Mouse (Mus musculus) 3134 (cell line): Measurements from ENCODE around the gene Tango6.
A peak's percentile ranks its signal among the peaks of the same experiment; 100 is the strongest.

Experiments
- DNase-seq: peaks from one replicate; pipeline ENCODE4 v3.0.0-alpha.2; 2011; ENCODE audit warnings: low spot score; ENCODE audit not compliant: insufficient read length; ENCODE audit errors: extremely low read depth

The Tango6 gene

GRCm38 (mm10) chr8:106682971-106683668 is at the start of gene Tango6:
Gene Tango6 (plus strand): TSS chr8:106683068.
- peak; percentile 89 for DNase-seq

- DNase-seq: no peak
These were observed 49.3 kb upstream of the Tango6 start for GRCm38 (mm10) chr8:106633361-106634158.

- no peak for DNase-seq
These were observed 47.6 kb upstream of the Tango6 start for GRCm38 (mm10) chr8:106635284-106635683.

DNA sequence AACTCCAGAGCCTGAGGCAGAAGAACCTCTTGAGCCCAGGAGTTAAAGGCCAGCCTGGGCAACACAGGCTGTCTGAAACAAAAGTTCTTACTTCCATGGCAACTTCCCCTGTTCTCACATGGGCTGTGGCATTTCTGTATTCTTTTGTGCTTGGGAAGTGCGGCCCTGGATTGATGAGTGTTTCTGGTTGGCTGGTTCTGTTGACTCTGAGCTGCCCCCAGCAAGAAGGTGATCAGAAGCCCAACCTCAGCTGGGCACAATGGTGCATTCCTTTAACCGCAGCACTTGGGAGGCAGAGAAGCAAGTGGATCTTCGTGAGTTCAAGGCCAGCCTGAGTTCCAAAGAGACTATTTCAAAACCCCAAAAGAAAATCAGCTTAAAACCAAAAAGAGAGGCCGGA is 45.4 kb upstream of the Tango6 start:
- no peak for DNase-seq

GRCm38 (mm10) chr8:106638768-106639295 is 44.0 kb upstream of the Tango6 start:
- no peak for DNase-seq

- DNase-seq: no peak
These were observed 42.7 kb upstream of the Tango6 start for GRCm38 (mm10) chr8:106640212-106640611.

GRCm38 (mm10) chr8:106640921-106641320 is 41.9 kb upstream of the Tango6 start:
- DNase-seq: peak; percentile 49

DNA sequence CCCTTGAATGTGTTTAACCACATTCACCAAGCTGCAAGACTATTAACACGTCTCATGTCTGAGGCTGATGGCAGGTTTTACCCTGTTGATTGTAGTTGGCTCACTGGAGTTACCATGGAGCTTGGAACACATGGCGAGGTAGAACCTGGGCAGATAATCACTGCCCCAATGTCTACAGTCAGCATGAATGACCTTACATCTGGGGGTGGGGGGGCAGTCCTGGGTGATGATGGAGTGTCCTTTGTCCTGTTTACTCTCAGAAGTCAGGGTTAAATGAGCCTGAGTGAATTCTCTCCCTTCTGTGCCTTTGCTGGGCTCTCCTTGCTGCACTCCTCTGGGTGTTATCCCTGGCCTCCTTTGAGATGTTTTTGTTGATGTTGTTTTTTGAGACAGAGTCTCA is 40.7 kb upstream of the Tango6 start:
- DNase-seq: no peak

GRCm38 (mm10) chr8:106643100-106643499 is 39.8 kb upstream of the Tango6 start:
- DNase-seq: no peak

GRCm38 (mm10) chr8:106644957-106645356 is 37.9 kb upstream of the Tango6 start:
- no peak for DNase-seq

DNA sequence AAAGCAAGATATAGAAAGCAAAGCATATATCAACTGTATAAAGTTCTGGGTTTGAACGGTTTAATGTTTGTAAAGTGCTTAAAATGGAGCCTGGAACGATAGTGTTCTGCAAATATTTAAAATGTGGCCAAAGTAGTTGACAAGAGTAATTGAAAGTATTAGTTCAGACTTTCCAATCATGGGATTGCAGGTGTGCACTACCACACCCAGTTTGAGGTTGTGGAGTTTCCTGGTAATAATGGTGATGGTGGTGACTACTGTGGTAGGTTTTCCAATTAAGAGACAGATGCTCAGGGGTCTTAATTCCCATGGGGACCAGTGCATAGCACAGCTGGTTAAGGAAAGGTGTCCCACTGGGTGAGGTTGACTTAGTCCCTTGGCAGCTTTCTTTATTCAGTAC is 36.7 kb upstream of the Tango6 start:
- DNase-seq: no peak

- DNase-seq: no peak
These were observed 36.1 kb upstream of the Tango6 start for GRCm38 (mm10) chr8:106646731-106647130.

- DNase-seq: peak; percentile 37
These were observed 35.5 kb upstream of the Tango6 start for GRCm38 (mm10) chr8:106647387-106647786.

DNA sequence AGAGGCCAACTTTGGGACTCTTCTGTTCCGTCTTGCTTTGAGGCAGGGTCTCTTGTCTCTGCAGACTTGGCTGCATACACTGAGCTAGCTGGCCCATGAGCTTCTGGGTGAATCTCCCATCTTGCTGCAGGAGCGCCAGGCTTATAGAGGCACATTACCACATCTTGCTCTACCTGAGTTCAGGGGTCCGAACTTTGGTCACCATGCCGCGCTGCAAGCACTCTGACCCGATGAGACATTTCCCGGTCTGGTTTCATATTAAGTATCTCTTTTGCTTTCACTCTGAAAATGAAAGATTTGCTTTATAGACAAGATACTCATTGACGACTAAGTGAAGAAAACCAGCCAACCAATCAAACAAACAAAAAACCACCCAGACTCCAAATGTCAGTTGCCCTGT is 34.4 kb upstream of the Tango6 start:
- no peak for DNase-seq

- DNase-seq: no peak
These were observed 30.9 kb upstream of the Tango6 start for GRCm38 (mm10) chr8:106651994-106652393.

DNA sequence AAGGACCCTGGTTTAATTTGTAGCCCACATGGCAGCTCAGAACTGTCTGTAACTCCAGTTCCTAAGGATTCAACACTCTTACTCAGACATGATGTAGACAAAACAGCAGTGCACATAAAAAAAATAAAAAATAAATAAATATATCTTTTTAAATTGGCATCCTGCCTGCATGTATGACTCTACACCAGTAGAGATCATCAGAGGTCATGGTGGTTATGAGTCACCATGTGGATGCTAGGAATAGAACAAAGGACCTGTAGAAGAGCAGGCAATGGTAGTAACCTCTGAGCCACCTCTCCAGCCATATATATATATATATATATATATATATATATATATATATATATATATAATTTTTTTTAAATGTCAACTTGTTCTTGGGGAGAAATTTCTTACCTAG is 26.8 kb upstream of the Tango6 start:
- peak; percentile 28 for DNase-seq

DNA sequence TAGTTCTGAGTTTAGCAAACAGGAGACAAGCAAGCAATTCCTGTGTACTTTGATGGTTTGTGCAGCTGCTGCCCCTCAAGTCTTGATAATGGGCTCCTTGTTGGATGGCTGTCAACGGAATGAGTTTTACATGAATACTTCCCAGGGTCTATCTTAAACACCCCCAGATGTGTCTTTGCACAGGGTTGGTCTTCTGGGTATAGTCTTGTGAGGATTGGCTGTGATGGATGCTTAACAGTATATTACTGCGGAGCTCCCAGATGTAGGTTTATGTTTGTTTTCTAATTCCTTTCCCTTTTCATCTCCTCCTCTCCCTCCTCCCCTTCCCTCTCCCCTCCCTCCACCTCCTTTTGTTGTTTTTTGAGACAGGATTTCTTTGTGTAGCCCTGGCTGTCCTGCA is 10.1 kb upstream of the Tango6 start:
- no peak for DNase-seq

DNA sequence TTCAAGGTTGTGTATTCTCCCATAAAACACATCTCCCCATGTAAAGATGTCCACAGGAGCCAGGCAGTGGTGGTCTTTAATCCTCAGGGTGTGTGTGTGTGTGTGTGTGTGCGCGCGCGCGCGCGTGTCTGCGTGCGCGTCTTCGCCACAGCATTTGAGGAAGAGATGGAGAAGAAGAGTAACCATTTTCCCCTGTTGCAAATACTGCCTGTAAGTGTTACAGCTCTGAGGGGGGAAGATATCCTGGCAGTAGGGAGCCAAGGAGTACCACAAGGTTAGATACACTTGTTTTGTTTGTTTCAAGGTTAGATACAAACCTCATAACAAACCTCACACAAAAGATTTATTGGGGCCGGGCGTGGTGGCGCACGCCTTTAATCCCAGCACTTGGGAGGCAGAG is 8.6 kb upstream of the Tango6 start:
- no peak for DNase-seq

DNA sequence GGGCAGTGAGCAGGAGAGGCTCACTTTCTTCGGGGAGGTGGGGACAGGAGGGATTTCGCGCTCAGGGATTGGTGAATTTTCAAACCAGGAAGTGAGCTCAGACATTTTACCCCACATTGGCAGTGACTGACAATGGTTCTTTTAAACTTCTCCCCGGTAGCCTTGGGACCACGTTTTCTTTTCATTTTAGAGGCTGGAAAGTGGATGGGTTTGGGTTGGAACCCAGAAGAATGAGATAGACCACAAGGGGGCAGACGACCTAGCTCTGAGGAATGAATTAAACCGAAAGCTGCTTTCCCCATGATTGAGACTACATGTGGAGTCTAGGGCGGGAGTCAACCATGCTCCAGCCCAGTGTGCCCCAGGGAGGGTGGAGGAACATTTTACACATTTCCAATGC is 8.0 kb upstream of the Tango6 start:
- DNase-seq: no peak

DNA sequence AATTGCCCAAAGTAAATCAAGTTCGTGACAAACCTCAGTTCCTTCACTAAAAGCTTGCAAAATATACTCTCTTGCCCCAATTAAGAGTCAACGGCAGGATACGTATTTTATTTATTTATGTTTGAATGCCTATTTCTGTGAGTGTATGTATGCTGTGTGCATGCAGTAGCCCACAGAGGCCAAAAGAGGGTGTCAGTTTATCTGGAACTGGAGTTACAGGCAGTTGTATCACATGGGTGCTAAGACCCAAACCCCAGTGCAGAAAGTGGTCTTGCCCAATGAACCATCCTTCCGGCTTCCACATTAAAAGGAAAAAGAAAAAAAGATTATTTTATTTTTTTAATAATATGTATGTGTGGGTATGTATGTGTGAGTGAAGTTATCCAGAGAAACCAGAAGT is 1.5 kb downstream of the Tango6 start:
- DNase-seq: no peak

GRCm38 (mm10) chr8:106687479-106687878 is 4.6 kb downstream of the Tango6 start:
- DNase-seq: peak; percentile 35

- no peak for DNase-seq
These were observed 14.9 kb downstream of the Tango6 start for GRCm38 (mm10) chr8:106697748-106698248.
